Mouse (Mus musculus) brain, embryonic 14.5 days (tissue): ENCODE data around the gene Gmpr.

Experiments
- CTCF ChIP-seq: fragments of 200-500 bp; IDR thresholded peaks from 2 replicates; pipeline ENCODE4 v1.5.1; 2012; ENCODE audit warnings: inconsistent platforms, mild to moderate bottlenecking, moderate library complexity, borderline replicate concordance; ENCODE audit not compliant: insufficient read depth, insufficient read length; ENCODE audit errors: extremely low read depth
- POLR2A ChIP-seq: fragments of 200-500 bp; IDR thresholded peaks from 2 replicates; pipeline ENCODE4 v1.6.1; 2012; ENCODE audit warnings: mild to moderate bottlenecking, inconsistent platforms, borderline replicate concordance; ENCODE audit not compliant: poor library complexity, insufficient read depth, insufficient read length, severe bottlenecking; ENCODE audit errors: extremely low read depth

- TF ChIP-seq POLR2A, result no peak
- no peak for TF ChIP-seq CTCF
Observed at GRCm38 (mm10) chr13:45479951-45480350, 27.3 kb upstream of the Gmpr start.
